Mouse (Mus musculus) midbrain, embryonic 10.5 days (tissue): ENCODE data around the gene Foxo3. TPM values are rescaled to one million over a fixed set of nuclear protein-coding genes. Genes with fewer than 3 reads are reported as not detected.

Source experiments
- DNase-seq: peaks from one replicate; pipeline ENCODE4 v3.0.0-alpha.2; 2017; ENCODE audit warnings: low spot score
- H3K27ac ChIP-seq: fragments of 300-500 bp; sonication (generic); replicated peaks from 2 replicates; pipeline ENCODE4 v1.5.1; 2016; ENCODE audit warnings: mild to moderate bottlenecking
- H3K27me3 ChIP-seq: fragments of 300-500 bp; sonication (generic); 2 replicates; pipeline ENCODE4 v1.6.1; 2016; ENCODE audit warnings: low read depth, mild to moderate bottlenecking; ENCODE audit not compliant: poor library complexity, severe bottlenecking
- H3K36me3 ChIP-seq: fragments of 300-500 bp; sonication (generic); 2 replicates; pipeline ENCODE4 v1.6.1; 2016; ENCODE audit warnings: mild to moderate bottlenecking, moderate library complexity
- H3K4me1 ChIP-seq: fragments of 300-500 bp; sonication (generic); 2 replicates; pipeline ENCODE4 v1.6.1; 2016
- H3K4me3 ChIP-seq: fragments of 300-500 bp; sonication (generic); 2 replicates; pipeline ENCODE4 v1.5.1; 2016; ENCODE audit warnings: mild to moderate bottlenecking, moderate library complexity
- H3K9me3 ChIP-seq: fragments of 300-500 bp; sonication (generic); replicated peaks from 2 replicates; pipeline ENCODE4 v1.6.1; 2016; ENCODE audit warnings: mild to moderate bottlenecking
- WGBS: fragments of 180-500 bp; shearing (Covaris S2); methylation state at CpG from one replicate; pipeline ENCODE4 v1.1.7; 2016; 5-methylcytosine and 5-hydroxymethylcytosine counted together
- polyA plus RNA-seq: library from polyadenylated mRNA; unstranded; fragments of >200 nt; fragmentation: Nextera tagmentation; extraction: Ambion mirVana; gene quantifications from 2 replicates; pipeline ENCODE4 v1.2.1, GENCODE M21; 2016

Foxo3 gene
- 2.4 TPM in 2 replicates for polyA plus RNA-seq

DNA sequence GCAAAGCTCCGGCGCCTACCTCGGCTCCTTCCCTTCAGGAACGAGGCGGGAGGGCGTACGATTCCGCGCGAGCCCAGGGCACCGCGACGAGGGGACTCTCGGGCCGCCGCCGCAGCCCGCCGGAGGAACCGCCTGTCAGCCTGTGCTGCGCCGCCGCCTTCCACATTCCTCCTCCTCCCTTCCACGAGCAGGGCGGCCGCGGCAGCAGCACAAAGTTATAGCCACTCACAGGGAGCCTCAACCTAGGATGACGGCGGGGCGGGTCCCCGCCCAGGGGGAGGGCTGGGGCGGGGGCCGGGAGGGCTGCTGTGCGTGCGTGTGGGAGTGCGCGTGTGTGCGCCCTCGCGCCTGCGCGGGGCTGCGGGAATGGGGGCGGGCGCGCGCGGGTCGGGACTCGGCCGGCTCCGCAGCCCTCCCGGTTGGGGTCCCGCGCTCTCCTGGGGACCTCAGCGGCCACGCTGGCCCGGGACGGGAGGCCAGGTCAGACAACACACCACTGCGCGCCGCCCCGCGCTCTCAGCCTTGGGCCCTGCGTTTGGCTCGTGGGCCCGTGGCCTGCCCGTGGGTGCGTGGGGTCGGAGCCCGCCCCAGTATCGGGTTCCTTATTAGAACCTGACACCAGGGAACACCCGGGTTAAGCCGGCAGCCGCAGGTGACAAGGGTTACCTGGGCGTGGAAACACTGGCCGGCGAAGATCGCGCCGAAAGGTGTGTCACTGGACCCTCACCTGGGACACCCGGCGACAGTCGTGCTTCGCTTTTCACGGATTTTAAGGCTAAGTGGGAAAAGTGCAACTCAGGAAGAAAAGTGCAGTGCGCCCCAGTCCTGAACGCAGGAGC, at the start of gene Foxo3:
Gene Foxo3 (minus strand): TSS at position 249 of the 839 bp plus-strand sequence.
- WGBS, result under 1% methylated on average over 87 of the region's 88 CpGs
- peaks cover 49% of the 10 kb centered on the region for H3K27me3 ChIP-seq
- DNase-seq, result peak; percentile 87

GRCm38 (mm10) chr10:42325305-42325704, 48.8 kb upstream of the Foxo3 start:
- Histone ChIP-seq H3K36me3 (no peaks in the 10 kb centered on the region), H3K27ac (no peak overlapping the region), H3K27me3 (0 out of 2 replicates have a peak, but pooled peaks cover 5% of the 10 kb centered on the region), H3K4me1 (0 out of 2 replicates have a peak, but pooled peaks cover 2% of the 10 kb centered on the region), H3K4me3 (no peak overlapping the region), H3K9me3 (no peaks in the 10 kb centered on the region)
- DNase-seq, result no peak
- WGBS, result 85% methylated on average over 10 of the region's 10 CpGs

More for the DNA sequence above, at the start of gene Foxo3:
- peak within 1 kb of the TSS; percentile 95 for H3K27ac ChIP-seq
- peak within 1 kb of the TSS; percentile 91 for H3K4me3 ChIP-seq
- H3K4me1 ChIP-seq, result peaks cover 46% of the 10 kb centered on the region
- no peaks in the 10 kb centered on the region for H3K36me3 ChIP-seq
- no peaks in the 10 kb centered on the region for H3K9me3 ChIP-seq

DNA sequence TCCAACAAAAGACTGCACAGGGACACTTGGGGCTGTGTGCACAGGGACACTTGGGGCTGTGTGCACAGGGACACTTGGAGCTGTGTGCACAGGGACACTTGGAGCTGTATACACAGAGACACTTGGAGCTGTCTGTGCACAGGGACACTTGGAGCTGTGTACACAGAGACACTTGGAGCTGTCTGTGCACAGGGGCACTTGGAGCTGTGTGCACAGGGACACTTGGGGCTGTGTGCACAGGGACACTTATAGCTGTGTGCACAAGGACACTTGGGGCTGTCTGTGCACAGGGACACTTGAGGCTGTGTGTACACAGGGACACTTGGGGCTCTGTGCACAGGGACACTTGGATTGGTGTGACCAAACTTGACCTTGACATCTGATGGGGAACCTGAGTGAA, 47.4 kb upstream of the Foxo3 start:
- Histone ChIP-seq H3K4me3 (no peak overlapping the region), H3K4me1 (0 out of 2 replicates have a peak, but pooled peaks cover 2% of the 10 kb centered on the region), H3K36me3 (no peaks in the 10 kb centered on the region), H3K9me3 (no peaks in the 10 kb centered on the region), H3K27me3 (0 out of 2 replicates have a peak, but pooled peaks cover 5% of the 10 kb centered on the region), H3K27ac (no peak overlapping the region)
- DNase-seq, result no peak

DNA sequence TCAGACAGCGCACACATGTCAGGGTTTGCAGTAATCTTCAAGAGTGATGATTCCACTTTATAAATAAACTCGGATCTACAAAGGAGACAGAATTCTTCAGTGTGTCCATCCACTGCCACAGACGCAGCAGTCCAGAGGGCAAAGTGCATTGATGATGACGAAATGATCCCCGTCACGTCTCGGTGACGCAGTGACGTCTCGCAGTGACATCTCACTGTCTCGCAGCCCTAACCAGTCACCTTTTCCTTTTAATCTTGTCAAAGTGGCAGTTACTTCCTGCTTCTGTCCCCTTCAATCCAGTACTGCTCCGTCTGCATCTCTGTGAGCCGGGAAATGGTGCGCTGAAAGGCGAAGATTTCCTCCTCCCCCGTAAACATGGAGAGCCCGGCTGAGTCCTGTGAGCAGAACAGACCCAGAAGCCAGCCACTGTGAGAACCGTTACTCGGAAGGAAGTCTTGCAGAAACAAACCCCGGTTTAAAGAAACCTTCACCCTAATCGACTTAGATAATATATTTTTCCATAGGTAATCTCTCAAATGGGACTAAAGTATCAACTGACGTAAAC, 36.7 kb upstream of the Foxo3 start:
- Histone ChIP-seq H3K27ac (no peak overlapping the region), H3K4me3 (no peak overlapping the region), H3K27me3 (peaks cover 16% of the 10 kb centered on the region), H3K36me3 (no peaks in the 10 kb centered on the region), H3K4me1 (peaks cover 4% of the 10 kb centered on the region), H3K9me3 (no peaks in the 10 kb centered on the region)
- 90% methylated on average over 22 of the region's 22 CpGs for WGBS
- no peak for DNase-seq

GRCm38 (mm10) chr10:42312557-42312956, 36.0 kb upstream of the Foxo3 start:
- peaks cover 5% of the 10 kb centered on the region for H3K4me1 ChIP-seq
- no peak overlapping the region for H3K27ac ChIP-seq
- no peak overlapping the region for H3K4me3 ChIP-seq
- H3K27me3 ChIP-seq, result peaks cover 21% of the 10 kb centered on the region
- DNase-seq, result no peak
- no peaks in the 10 kb centered on the region for H3K36me3 ChIP-seq
- WGBS, result 64% methylated on average over 1 of the region's 1 CpGs
- H3K9me3 ChIP-seq, result no peaks in the 10 kb centered on the region

GRCm38 (mm10) chr10:42308687-42308987, 32.1 kb upstream of the Foxo3 start:
- WGBS, result 32% methylated on average over 8 of the region's 8 CpGs

DNA sequence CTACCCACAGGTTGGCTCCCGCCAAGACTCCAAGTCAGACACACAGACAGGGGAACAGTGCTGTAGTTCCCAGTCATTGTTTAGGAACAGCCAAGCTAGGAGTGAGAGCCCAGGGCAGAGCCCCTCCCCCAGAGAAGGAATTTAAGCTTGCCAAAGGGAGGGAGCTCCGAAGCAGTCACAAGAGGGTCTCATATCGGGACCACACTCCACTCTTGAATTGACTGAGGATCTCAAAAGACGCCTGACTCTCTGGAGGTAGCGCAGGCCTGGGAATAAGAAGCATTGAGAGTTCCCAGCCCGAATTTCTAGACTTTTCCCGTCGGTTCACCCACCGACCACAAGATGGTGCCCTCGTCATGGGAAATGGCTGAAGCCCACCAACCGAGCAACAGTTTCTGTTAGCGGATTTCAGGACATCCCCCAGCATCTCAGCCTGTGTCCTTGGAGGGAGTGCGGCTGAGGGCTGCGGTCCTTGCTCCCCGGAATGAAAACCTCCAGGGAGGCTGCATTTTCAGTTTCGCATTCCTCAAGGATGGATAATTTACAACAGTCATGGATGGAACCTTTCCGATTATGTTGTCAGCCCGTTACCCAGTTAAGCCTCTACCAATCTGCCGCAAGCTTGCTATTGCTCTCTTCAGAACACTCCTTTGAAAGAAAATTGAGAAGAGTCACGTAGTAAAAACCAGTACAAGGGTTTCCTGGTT, 31.6 kb upstream of the Foxo3 start:
- peaks cover 41% of the 10 kb centered on the region for H3K27me3 ChIP-seq
- 9% methylated on average over 20 of the region's 20 CpGs for WGBS
- H3K4me3 ChIP-seq, result peak overlapping the region; percentile 38
- H3K9me3 ChIP-seq, result no peaks in the 10 kb centered on the region
- DNase-seq, result peak; percentile 87
- H3K27ac ChIP-seq, result no peak overlapping the region
- no peaks in the 10 kb centered on the region for H3K36me3 ChIP-seq
- peaks cover 5% of the 10 kb centered on the region for H3K4me1 ChIP-seq

More at GRCm38 (mm10) chr10:42308687-42308987, 32.1 kb upstream of the Foxo3 start:
- H3K27ac ChIP-seq, result no peak overlapping the region
- peaks cover 5% of the 10 kb centered on the region for H3K4me1 ChIP-seq
- no peak for DNase-seq
- H3K27me3 ChIP-seq, result peaks cover 41% of the 10 kb centered on the region
- H3K9me3 ChIP-seq, result no peaks in the 10 kb centered on the region
- peak overlapping the region; percentile 38 for H3K4me3 ChIP-seq
- no peaks in the 10 kb centered on the region for H3K36me3 ChIP-seq

GRCm38 (mm10) chr10:42306422-42306821, 29.9 kb upstream of the Foxo3 start:
- no peak overlapping the region for H3K4me3 ChIP-seq
- H3K27ac ChIP-seq, result no peak overlapping the region
- peaks cover 5% of the 10 kb centered on the region for H3K4me1 ChIP-seq
- peaks cover 41% of the 10 kb centered on the region for H3K27me3 ChIP-seq
- H3K36me3 ChIP-seq, result no peaks in the 10 kb centered on the region
- 89% methylated on average over 8 of the region's 8 CpGs for WGBS
- no peak for DNase-seq
- H3K9me3 ChIP-seq, result no peaks in the 10 kb centered on the region

- Histone ChIP-seq H3K36me3 (no peaks in the 10 kb centered on the region), H3K9me3 (no peaks in the 10 kb centered on the region), H3K4me3 (no peak overlapping the region), H3K27me3 (0 out of 2 replicates have a peak, but pooled peaks cover 8% of the 10 kb centered on the region), H3K27ac (no peak overlapping the region), H3K4me1 (no peaks in the 10 kb centered on the region)
- no peak for DNase-seq
- 71% methylated on average over 4 of the region's 4 CpGs for WGBS
Measured at GRCm38 (mm10) chr10:42300805-42301204, 24.2 kb upstream of the Foxo3 start.

DNA sequence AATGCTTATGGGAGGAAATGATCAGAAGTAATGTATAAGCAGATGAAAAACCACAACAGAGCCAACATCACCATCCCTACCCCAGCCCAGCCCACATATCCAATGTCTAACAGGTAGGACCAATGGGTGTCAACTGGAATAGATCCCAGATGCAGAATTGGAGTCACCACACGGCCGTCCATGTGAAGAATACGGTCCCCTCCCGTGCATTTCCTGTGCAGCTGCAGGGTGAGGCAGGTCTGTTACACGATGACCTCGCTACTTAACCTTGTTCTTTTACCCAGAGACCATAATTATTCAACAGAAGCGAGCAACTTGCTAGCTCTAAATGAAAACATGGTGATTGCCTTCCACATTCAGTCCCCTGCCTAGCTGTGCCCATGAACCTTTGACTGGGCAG, 23.4 kb upstream of the Foxo3 start:
- H3K36me3 ChIP-seq, result no peaks in the 10 kb centered on the region
- DNase-seq, result no peak
- 86% methylated on average over 7 of the region's 7 CpGs for WGBS
- no peak overlapping the region for H3K27ac ChIP-seq
- H3K4me3 ChIP-seq, result no peak overlapping the region
- H3K27me3 ChIP-seq, result 0 out of 2 replicates have a peak, but pooled peaks cover 5% of the 10 kb centered on the region
- no peaks in the 10 kb centered on the region for H3K4me1 ChIP-seq
- H3K9me3 ChIP-seq, result no peaks in the 10 kb centered on the region

GRCm38 (mm10) chr10:42299426-42299825, 22.9 kb upstream of the Foxo3 start:
- Histone ChIP-seq H3K4me3 (no peak overlapping the region), H3K36me3 (no peaks in the 10 kb centered on the region), H3K27me3 (no peaks in the 10 kb centered on the region), H3K9me3 (no peaks in the 10 kb centered on the region), H3K4me1 (no peaks in the 10 kb centered on the region), H3K27ac (no peak overlapping the region)
- WGBS, result 83% methylated on average over 6 of the region's 6 CpGs
- no peak for DNase-seq

GRCm38 (mm10) chr10:42297954-42298353, 21.4 kb upstream of the Foxo3 start:
- 83% methylated on average over 1 of the region's 1 CpGs for WGBS
- no peak overlapping the region for H3K4me3 ChIP-seq
- H3K9me3 ChIP-seq, result no peaks in the 10 kb centered on the region
- no peak for DNase-seq
- H3K27me3 ChIP-seq, result no peaks in the 10 kb centered on the region
- no peak overlapping the region for H3K27ac ChIP-seq
- H3K36me3 ChIP-seq, result no peaks in the 10 kb centered on the region
- no peaks in the 10 kb centered on the region for H3K4me1 ChIP-seq

- no peak for DNase-seq
- H3K4me3 ChIP-seq, result no peak overlapping the region
- no peaks in the 10 kb centered on the region for H3K4me1 ChIP-seq
- H3K27me3 ChIP-seq, result no peaks in the 10 kb centered on the region
- no peaks in the 10 kb centered on the region for H3K36me3 ChIP-seq
- H3K27ac ChIP-seq, result no peak overlapping the region
- WGBS, result 84% methylated on average over 2 of the region's 2 CpGs
- H3K9me3 ChIP-seq, result no peaks in the 10 kb centered on the region
Measured at GRCm38 (mm10) chr10:42297109-42297508, 20.6 kb upstream of the Foxo3 start.
